Mouse (Mus musculus): Measurements from ENCODE around the gene Cyp4f18.

DNA sequence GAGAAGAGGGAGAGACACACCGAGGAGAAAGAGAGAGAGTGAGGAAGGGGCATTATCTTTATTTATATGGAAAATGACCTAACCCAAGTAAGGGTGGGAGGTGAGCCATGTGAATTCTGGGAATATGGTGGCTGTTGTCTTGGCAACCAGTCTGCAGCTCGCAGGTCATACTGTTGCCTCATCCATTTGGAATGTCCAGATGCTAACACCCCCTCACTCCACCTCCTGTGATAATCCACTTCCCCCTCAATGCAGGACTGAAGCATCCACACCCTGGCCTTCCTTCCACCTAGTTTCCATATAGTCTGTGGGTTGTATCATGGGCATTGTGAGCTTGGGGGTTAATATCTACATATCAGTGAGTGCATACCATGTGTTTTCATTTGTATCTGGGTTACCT lies 10.4 kb upstream of the Cyp4f18 start:
- TF ChIP-seq CTCF (IDR thresholded peaks at IDR 0.05; ENCODE audit: control insufficient read depth, insufficient read depth, insufficient replicate concordance, low read depth, low read length) (no peak), POLR2A (IDR thresholded peaks at IDR 0.05; ENCODE audit: control insufficient read depth, low read depth, low read length) (no peak)
